Mouse (Mus musculus): ENCODE data around the gene Ecel1. TPM values are rescaled to one million over a fixed set of nuclear protein-coding genes. Genes with fewer than 3 reads are reported as not detected.

Gene Ecel1
- polyA plus RNA-seq, 1 experiment from 2014 or later: 0.83 TPM

Other genes with a start within 250 kb of the Ecel1 start
- gene Alppl2, start 66.6 kb downstream of the Ecel1 start, polyA plus RNA-seq (2015; fragmentation: Nextera tagmentation; extraction: Ambion mirVana): not detected in 2 replicates
- not detected in 2 replicates for gene Alpi, start 54.9 kb downstream of the Ecel1 start, polyA plus RNA-seq (2015; fragmentation: Nextera tagmentation; extraction: Ambion mirVana)
- gene Akp3, start 31.5 kb downstream of the Ecel1 start, polyA plus RNA-seq (2015; fragmentation: Nextera tagmentation; extraction: Ambion mirVana): not detected in 2 replicates
- gene Prss56, start 26.8 kb upstream of the Ecel1 start, polyA plus RNA-seq (2015; fragmentation: Nextera tagmentation; extraction: Ambion mirVana): 0.05 and 0.08 TPM in 2 replicates
- gene Chrnd, start 34.1 kb upstream of the Ecel1 start, polyA plus RNA-seq (2015; fragmentation: Nextera tagmentation; extraction: Ambion mirVana): not detected in 2 replicates
- gene Chrng, start 48.1 kb upstream of the Ecel1 start, polyA plus RNA-seq (2015; fragmentation: Nextera tagmentation; extraction: Ambion mirVana): 1.1 and 1.4 TPM in 2 replicates
- gene Eif4e2, start 57.4 kb upstream of the Ecel1 start, polyA plus RNA-seq (2015; fragmentation: Nextera tagmentation; extraction: Ambion mirVana): 99.0 and 106 TPM in 2 replicates
- 0.23 and 1.6 TPM in 2 replicates for gene Efhd1, start 107.8 kb upstream of the Ecel1 start, polyA plus RNA-seq (2015; fragmentation: Nextera tagmentation; extraction: Ambion mirVana)
- 30.8 and 34.9 TPM in 2 replicates for gene Gigyf2, start 170.5 kb upstream of the Ecel1 start, polyA plus RNA-seq (2015; fragmentation: Nextera tagmentation; extraction: Ambion mirVana)
- gene Kcnj13, start 238.2 kb upstream of the Ecel1 start, polyA plus RNA-seq (2015; fragmentation: Nextera tagmentation; extraction: Ambion mirVana): 0.35 and 0.62 TPM in 2 replicates